Mouse (Mus musculus) liver, postnatal 0 days (tissue): ENCODE measurements around the gene Agpat3. TPM values are rescaled to one million over a fixed set of nuclear protein-coding genes. Genes with fewer than 3 reads are reported as not detected.
A peak's percentile ranks its signal among the peaks of the same experiment; 100 is the strongest.

Source experiments
- ATAC-seq: fragments of 200-750 bp; cut with Nextera tagmentation; 2 replicates; pipeline ENCODE4 v1.8.0; 2017; ENCODE audit warnings: mild to moderate bottlenecking, moderate library complexity
- DNase-seq: peaks from one replicate; pipeline ENCODE4 v3.0.0-alpha.2; 2016
- H3K27ac ChIP-seq: fragments of 300-500 bp; sonication (generic); 2 replicates; pipeline ENCODE4 v1.5.1; 2014; ENCODE audit warnings: antibody characterized with exemption, moderate library complexity, mild to moderate bottlenecking, low read depth
- H3K27me3 ChIP-seq: fragments of 300-500 bp; sonication (generic); 2 replicates; pipeline ENCODE4 v1.6.1; 2014; ENCODE audit warnings: low read length, control low read depth, mixed read lengths; ENCODE audit not compliant: insufficient read depth
- H3K36me3 ChIP-seq: fragments of 300-500 bp; sonication (generic); replicated peaks from 2 replicates; pipeline ENCODE4 v1.6.1; 2014; ENCODE audit warnings: mild to moderate bottlenecking, control low read depth, low read length, moderate library complexity, mixed read lengths; ENCODE audit not compliant: insufficient read depth
- H3K4me1 ChIP-seq: fragments of 300-500 bp; sonication (generic); 2 replicates; pipeline ENCODE4 v1.6.1; 2014; ENCODE audit warnings: antibody characterized with exemption, mild to moderate bottlenecking, control low read depth; ENCODE audit not compliant: insufficient read depth
- H3K4me2 ChIP-seq: fragments of 300-500 bp; sonication (generic); 2 replicates; pipeline ENCODE4 v1.6.1; 2014; ENCODE audit warnings: low read depth, mild to moderate bottlenecking, low read length, moderate library complexity, mixed read lengths
- H3K4me3 ChIP-seq: fragments of 300-500 bp; sonication (generic); 2 replicates; pipeline ENCODE4 v1.5.1; 2014; ENCODE audit warnings: low read depth, low read length
- H3K9ac ChIP-seq: fragments of 300-500 bp; sonication (generic); replicated peaks from 2 replicates; pipeline ENCODE4 v1.6.1; 2014; ENCODE audit warnings: mild to moderate bottlenecking, moderate library complexity
- H3K9me3 ChIP-seq: fragments of 300-500 bp; sonication (generic); 2 replicates; pipeline ENCODE4 v1.6.1; 2016; ENCODE audit warnings: mild to moderate bottlenecking, control low read depth, low read length, mixed read lengths
- CTCF ChIP-seq: sonication (generic); IDR thresholded peaks from 2 replicates; pipeline ENCODE4 v1.5.1; 2016; ENCODE audit warnings: antibody characterized with exemption, low read depth
- EP300 ChIP-seq: IDR thresholded peaks from 2 replicates; pipeline ENCODE4 v1.6.1; 2016; ENCODE audit warnings: antibody characterized with exemption, low read depth, mild to moderate bottlenecking
- WGBS: fragments of 180-500 bp; shearing (Covaris S2); extraction: QIAGEN DNeasy Blood & Tissue Kit; methylation state at CpG from one replicate; pipeline ENCODE4 v1.1.7; 2014; ENCODE audit not compliant: insufficient replicate concordance; 5-methylcytosine and 5-hydroxymethylcytosine counted together
- polyA plus RNA-seq: library from polyadenylated mRNA; unstranded; fragments of >200 nt; fragmentation: Nextera tagmentation; extraction: Ambion mirVana; gene quantifications from 2 replicates; pipeline ENCODE4 v1.2.1, GENCODE M21; 2015

Gene Agpat3
- polyA plus RNA-seq, 1 experiment from 2014 or later = 154 TPM

DNA sequence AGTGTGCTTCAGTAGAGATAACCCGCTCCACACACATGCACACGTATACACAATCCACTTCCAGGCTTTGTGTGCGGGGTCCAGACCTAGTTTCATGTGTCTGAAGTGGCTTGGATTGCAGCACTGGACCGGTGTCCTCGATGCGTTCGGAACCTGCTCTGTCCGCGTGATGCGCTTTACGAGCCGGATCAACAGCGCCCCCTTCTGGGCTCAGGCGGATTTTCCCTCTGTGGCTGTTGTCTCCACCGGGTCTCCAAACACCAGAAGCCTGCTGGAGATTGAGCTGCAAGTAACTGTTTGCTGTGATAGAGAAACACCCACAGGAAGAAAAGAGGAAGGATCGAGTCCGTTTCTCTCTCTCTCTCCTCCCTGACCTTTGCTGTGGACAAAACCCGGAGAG, 39.8 kb upstream of the Agpat3 start:
- Histone ChIP-seq H3K4me1 (peaks cover 3% of the 10 kb centered on the region; the same call in 1 of the 2 replicates), H3K4me3 (no peak overlapping the region), H3K27me3 (peaks cover 12% of the 10 kb centered on the region), H3K36me3 (no peaks in the 10 kb centered on the region), H3K27ac (no peak overlapping the region), H3K4me2 (peak overlapping the region; percentile 42; the same call in 1 of the 2 replicates), H3K9me3 (no peaks in the 10 kb centered on the region), H3K9ac (no peak overlapping the region)
- 1% methylated on average over 18 of the region's 18 CpGs for WGBS
- peak; percentile 78 for ATAC-seq
- TF ChIP-seq EP300 (no peak), CTCF (peak; percentile 96)
- DNase-seq = peak; percentile 86

DNA sequence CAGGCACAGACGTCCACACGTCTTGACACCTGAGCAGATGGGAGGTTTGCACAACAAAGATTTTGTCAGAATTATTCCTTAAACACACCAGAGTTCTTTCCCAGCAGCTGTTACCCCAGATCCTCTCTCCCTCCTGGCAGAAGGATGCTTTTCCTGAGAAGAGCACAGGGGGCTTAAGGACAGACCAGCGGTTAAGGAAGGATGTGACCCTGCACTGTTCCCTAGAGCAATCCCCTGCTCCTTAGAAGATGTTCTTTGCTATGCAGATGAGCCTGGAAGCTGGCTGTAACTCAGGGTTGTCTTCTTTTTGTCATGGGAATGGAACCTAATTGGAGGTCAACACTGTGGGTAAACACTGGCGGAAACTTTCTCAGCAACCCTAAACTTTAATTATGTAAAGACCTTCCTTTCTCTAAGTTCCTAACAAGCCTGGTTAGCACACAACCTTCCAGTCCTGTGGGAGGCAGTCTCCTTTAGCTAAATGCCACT, 38.7 kb upstream of the Agpat3 start:
- 35% methylated on average over 4 of the region's 4 CpGs for WGBS
- Histone ChIP-seq H3K4me2 (no peak overlapping the region), H3K36me3 (no peaks in the 10 kb centered on the region), H3K9me3 (no peaks in the 10 kb centered on the region), H3K4me3 (no peak overlapping the region), H3K4me1 (peaks cover 3% of the 10 kb centered on the region; the same call in 1 of the 2 replicates), H3K27ac (no peak overlapping the region), H3K27me3 (peaks cover 12% of the 10 kb centered on the region), H3K9ac (no peak overlapping the region)
- DNase-seq = no peak
- ATAC-seq = no peak
- TF ChIP-seq CTCF (no peak), EP300 (no peak)

DNA sequence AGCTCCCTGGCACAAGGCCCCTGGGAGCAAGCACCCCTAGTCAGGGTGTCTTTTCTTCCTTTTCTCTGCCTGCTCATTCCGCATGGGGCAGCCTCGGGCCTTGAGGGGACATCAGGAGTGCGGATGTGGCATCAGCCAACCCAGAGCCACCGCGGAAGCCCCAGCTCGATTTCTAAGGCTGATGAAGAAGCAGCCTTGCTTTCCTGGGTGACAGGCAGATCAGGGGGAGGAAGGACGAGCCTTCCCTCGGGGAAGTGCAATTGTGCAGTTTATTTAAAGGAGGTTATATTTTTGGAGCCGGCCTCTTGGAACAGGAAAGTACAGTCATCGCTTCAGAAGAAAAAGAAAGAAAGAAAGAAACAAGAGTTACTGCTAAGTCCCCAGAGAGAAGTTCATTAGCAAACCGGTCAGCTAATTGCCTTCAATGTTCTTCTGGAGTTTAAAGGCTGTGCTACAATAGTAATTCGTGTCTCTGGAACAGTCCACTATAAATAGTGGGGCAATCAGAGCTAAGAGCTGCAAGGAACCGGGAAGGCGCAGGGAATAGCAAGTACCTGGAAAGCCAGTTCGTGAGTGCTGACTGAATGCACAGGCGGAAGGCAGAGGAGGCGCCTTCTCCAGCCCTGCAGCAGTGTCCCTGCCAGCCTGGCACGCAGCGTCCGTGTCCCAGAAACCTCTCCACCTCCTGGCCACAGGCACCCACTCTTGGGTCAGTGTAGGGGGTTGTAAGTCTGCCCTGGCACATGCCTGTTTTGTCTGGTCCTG, 36.1 kb upstream of the Agpat3 start:
- Histone ChIP-seq H3K4me3 (no peak overlapping the region), H3K36me3 (no peaks in the 10 kb centered on the region), H3K4me2 (no peak overlapping the region), H3K27ac (no peak overlapping the region), H3K9ac (no peak overlapping the region), H3K27me3 (peaks cover 12% of the 10 kb centered on the region), H3K4me1 (peaks cover 3% of the 10 kb centered on the region; the same call in 1 of the 2 replicates), H3K9me3 (no peaks in the 10 kb centered on the region)
- WGBS = 63% methylated on average over 20 of the region's 20 CpGs
- no peak for ATAC-seq
- DNase-seq = no peak
- TF ChIP-seq CTCF (no peak), EP300 (no peak)

DNA sequence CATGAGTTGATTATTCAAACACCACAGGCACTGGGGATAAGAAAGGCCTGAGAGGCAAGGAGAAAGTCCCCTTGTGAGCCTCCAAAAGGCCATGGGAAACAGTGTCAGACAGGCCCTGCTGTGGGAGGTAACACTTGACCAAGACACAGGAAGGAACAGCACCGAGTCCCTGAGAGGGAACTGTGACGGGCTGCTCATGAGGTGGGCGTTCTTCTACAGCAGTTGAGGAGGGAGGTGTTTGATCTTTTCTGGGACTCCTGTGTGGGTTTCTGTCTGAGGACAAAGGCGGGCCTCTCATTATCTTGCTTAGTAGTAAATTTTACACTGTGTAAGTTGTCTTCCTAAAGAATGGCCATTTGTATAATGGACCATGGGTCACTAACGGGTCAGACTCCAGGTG, 33.2 kb upstream of the Agpat3 start:
- DNase-seq (no peak), ATAC-seq (no peak)
- Histone ChIP-seq H3K36me3 (no peaks in the 10 kb centered on the region), H3K9ac (no peak overlapping the region), H3K27me3 (0 out of 2 replicates have a peak, but pooled peaks cover 3% of the 10 kb centered on the region), H3K9me3 (no peaks in the 10 kb centered on the region), H3K27ac (no peak overlapping the region), H3K4me1 (no peaks in the 10 kb centered on the region), H3K4me2 (no peak overlapping the region), H3K4me3 (no peak overlapping the region)
- no peak for TF ChIP-seq CTCF
- no peak for TF ChIP-seq EP300
- WGBS = 70% methylated on average over 5 of the region's 5 CpGs

DNA sequence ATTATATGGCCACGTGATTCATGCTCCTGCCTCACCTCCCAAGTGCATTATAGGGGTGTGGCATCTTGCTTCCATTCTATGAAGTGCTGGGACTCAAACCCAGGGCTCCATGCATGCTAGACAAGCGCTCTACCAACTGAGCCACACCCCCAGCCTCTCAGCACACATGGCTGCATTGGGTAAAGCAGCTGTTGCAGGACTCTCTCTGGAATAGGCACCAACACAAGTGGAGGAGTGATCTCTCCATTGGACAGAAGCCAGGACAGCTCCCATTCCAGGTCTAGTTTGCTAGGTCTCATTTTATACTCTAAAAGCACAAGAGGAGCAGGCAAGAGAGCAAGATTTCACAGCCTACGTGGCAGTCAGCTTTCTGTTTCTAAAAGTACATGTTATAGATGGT, 31.3 kb upstream of the Agpat3 start:
- Histone ChIP-seq H3K4me2 (no peak overlapping the region), H3K4me3 (no peak overlapping the region), H3K9ac (no peak overlapping the region), H3K4me1 (no peaks in the 10 kb centered on the region), H3K27ac (no peak overlapping the region), H3K36me3 (no peaks in the 10 kb centered on the region), H3K9me3 (no peaks in the 10 kb centered on the region), H3K27me3 (0 out of 2 replicates have a peak, but pooled peaks cover 3% of the 10 kb centered on the region)
- DNase-seq = no peak
- TF ChIP-seq CTCF = no peak
- no peak for TF ChIP-seq EP300
- WGBS = 82% methylated on average over 3 of the region's 3 CpGs
- no peak for ATAC-seq

DNA sequence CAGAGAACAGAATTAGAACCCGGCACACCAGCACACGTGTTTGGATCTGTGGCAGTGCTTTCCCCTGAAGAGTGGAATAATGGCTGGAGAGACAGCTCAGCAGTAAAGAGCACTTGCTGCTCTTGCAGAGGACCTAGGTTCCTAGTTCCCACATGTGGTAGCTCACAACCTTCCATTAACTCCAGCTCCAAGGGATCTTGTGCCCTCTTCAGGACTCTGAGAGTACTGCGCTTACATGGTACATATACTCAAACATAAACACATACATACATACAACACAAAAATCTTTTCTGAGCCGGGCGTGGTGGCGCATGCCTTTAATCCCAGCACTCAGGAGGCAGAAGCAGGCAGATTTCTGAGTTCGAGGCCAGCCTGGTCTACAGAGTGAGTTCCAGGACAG, 26.2 kb upstream of the Agpat3 start:
- no peak overlapping the region for H3K9ac ChIP-seq
- no peak for TF ChIP-seq EP300
- TF ChIP-seq CTCF = peak; percentile 52
- no peak overlapping the region for H3K4me2 ChIP-seq
- no peak overlapping the region for H3K4me3 ChIP-seq
- H3K36me3 ChIP-seq = no peaks in the 10 kb centered on the region
- 0 out of 2 replicates have a peak, but pooled peaks cover 3% of the 10 kb centered on the region for H3K27me3 ChIP-seq
- no peaks in the 10 kb centered on the region for H3K9me3 ChIP-seq
- WGBS = 84% methylated on average over 7 of the region's 7 CpGs
- ATAC-seq (no peak), DNase-seq (no peak)
- H3K27ac ChIP-seq = no peak overlapping the region
- H3K4me1 ChIP-seq = no peaks in the 10 kb centered on the region
